Mouse (Mus musculus) embryonic facial prominence, embryonic 15.5 days (tissue): ENCODE measurements around the gene Rufy3. TPM values are rescaled to one million over a fixed set of nuclear protein-coding genes. Genes with fewer than 3 reads are reported as not detected.

Experiments used
- ATAC-seq: fragments of 200-750 bp; cut with Nextera tagmentation; 2 replicates; pipeline ENCODE4 v1.8.0; 2017; ENCODE audit warnings: low read depth, moderate TSS enrichment; ENCODE audit not compliant: insufficient number of reproducible peaks, low FRiP score, low TSS enrichment
- H3K27ac ChIP-seq: fragments of 300-500 bp; sonication (generic); replicated peaks from 2 replicates; pipeline ENCODE4 v1.5.1; 2015; ENCODE audit warnings: mild to moderate bottlenecking, inconsistent platforms
- H3K27me3 ChIP-seq: fragments of 300-500 bp; sonication (generic); 2 replicates; pipeline ENCODE4 v1.6.1; 2015; ENCODE audit warnings: inconsistent platforms
- H3K36me3 ChIP-seq: fragments of 300-500 bp; sonication (generic); 2 replicates; pipeline ENCODE4 v1.6.1; 2015; ENCODE audit warnings: mild to moderate bottlenecking, inconsistent platforms
- H3K4me1 ChIP-seq: fragments of 300-500 bp; sonication (generic); 2 replicates; pipeline ENCODE4 v1.6.1; 2015; ENCODE audit warnings: inconsistent platforms
- H3K4me2 ChIP-seq: fragments of 300-500 bp; sonication (generic); replicated peaks from 2 replicates; pipeline ENCODE4 v1.6.1; 2015; ENCODE audit warnings: mild to moderate bottlenecking, inconsistent platforms
- H3K4me3 ChIP-seq: fragments of 300-500 bp; sonication (generic); replicated peaks from 2 replicates; pipeline ENCODE4 v1.5.1; 2015; ENCODE audit warnings: mild to moderate bottlenecking, inconsistent platforms
- H3K9ac ChIP-seq: fragments of 300-500 bp; sonication (generic); 2 replicates; pipeline ENCODE4 v1.6.1; 2015; ENCODE audit warnings: inconsistent platforms
- H3K9me3 ChIP-seq: fragments of 300-500 bp; sonication (generic); replicated peaks from 2 replicates; pipeline ENCODE4 v1.6.1; 2016; ENCODE audit warnings: inconsistent platforms
- WGBS: fragments of 180-500 bp; shearing (Covaris S2); methylation state at CpG from one replicate; pipeline ENCODE4 v1.1.7; 2015; 5-methylcytosine and 5-hydroxymethylcytosine counted together
- polyA plus RNA-seq: library from polyadenylated mRNA; unstranded; fragments of >200 nt; fragmentation: Nextera tagmentation; extraction: Ambion mirVana; gene quantifications from 2 replicates; pipeline ENCODE4 v1.2.1, GENCODE M21; 2015

The Rufy3 gene
- polyA plus RNA-seq, 1 experiment from 2014 or later: 17.3 TPM

DNA sequence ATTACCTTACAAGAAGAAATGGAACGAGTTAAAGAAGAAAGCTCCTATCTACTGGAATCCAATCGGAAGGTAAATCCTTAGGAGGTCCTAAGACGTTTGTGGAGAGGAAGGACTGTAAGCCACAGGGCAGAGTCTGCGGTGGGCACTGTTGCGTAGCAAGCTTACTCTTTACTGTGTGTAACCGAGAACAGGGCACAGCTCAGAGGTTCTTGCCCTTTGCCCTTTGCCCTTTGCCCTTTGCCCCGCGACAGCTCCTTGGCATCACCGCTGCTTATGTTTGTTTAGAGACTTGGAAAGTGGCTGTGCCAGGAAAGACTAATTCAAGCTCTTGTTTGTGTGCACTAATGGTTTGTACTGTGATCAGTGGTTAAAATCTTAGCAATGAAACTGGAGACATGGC, 67.6 kb downstream of the Rufy3 start:
- peaks cover 62% of the 10 kb centered on the region for H3K36me3 ChIP-seq
- whole genome bisulfite sequencing: 69% methylated on average over 9 of the region's 9 CpGs
- ATAC-seq: no peak

GRCm38 (mm10) chr5:88634076-88634475, 69.2 kb downstream of the Rufy3 start:
- H3K36me3 ChIP-seq: peaks cover 49% of the 10 kb centered on the region

More for the DNA sequence above, 67.6 kb downstream of the Rufy3 start:
- H3K9me3 ChIP-seq: no peaks in the 10 kb centered on the region
- H3K4me1 ChIP-seq: no peaks in the 10 kb centered on the region
- H3K27me3 ChIP-seq: no peaks in the 10 kb centered on the region
- H3K9ac ChIP-seq: no peak overlapping the region
- H3K27ac ChIP-seq: no peak overlapping the region
- no peak overlapping the region for H3K4me2 ChIP-seq
- no peak overlapping the region for H3K4me3 ChIP-seq

GRCm38 (mm10) chr5:88642786-88643185, 77.9 kb downstream of the Rufy3 start:
- Histone ChIP-seq H3K9ac (no peak overlapping the region), H3K27ac (no peak overlapping the region), H3K9me3 (no peaks in the 10 kb centered on the region), H3K4me1 (no peaks in the 10 kb centered on the region), H3K36me3 (peaks cover 40% of the 10 kb centered on the region; the same call in 1 of the 2 replicates), H3K27me3 (no peaks in the 10 kb centered on the region), H3K4me2 (no peak overlapping the region), H3K4me3 (no peak overlapping the region)
- WGBS: 87% methylated on average over 9 of the region's 9 CpGs
- no peak for ATAC-seq

More at GRCm38 (mm10) chr5:88634076-88634475, 69.2 kb downstream of the Rufy3 start:
- Histone ChIP-seq H3K4me1 (no peaks in the 10 kb centered on the region), H3K4me2 (no peak overlapping the region), H3K27me3 (no peaks in the 10 kb centered on the region), H3K9ac (no peak overlapping the region), H3K4me3 (no peak overlapping the region), H3K9me3 (no peaks in the 10 kb centered on the region), H3K27ac (no peak overlapping the region)
- no peak for ATAC-seq
- 79% methylated on average over 5 of the region's 5 CpGs for WGBS

GRCm38 (mm10) chr5:88643491-88643890, 78.7 kb downstream of the Rufy3 start:
- H3K4me1 ChIP-seq: no peaks in the 10 kb centered on the region
- H3K9ac ChIP-seq: no peak overlapping the region
- 89% methylated on average over 9 of the region's 9 CpGs for WGBS
- no peaks in the 10 kb centered on the region for H3K27me3 ChIP-seq
- no peak overlapping the region for H3K4me3 ChIP-seq
- ATAC-seq: no peak
- H3K36me3 ChIP-seq: peaks cover 47% of the 10 kb centered on the region; the same call in 1 of the 2 replicates
- H3K4me2 ChIP-seq: no peak overlapping the region
- no peak overlapping the region for H3K27ac ChIP-seq
- no peaks in the 10 kb centered on the region for H3K9me3 ChIP-seq

GRCm38 (mm10) chr5:88644901-88645300, 80.1 kb downstream of the Rufy3 start:
- 76% methylated on average over 2 of the region's 2 CpGs for WGBS
- H3K4me3 ChIP-seq: no peak overlapping the region
- H3K4me2 ChIP-seq: no peak overlapping the region
- H3K27ac ChIP-seq: no peak overlapping the region
- H3K36me3 ChIP-seq: peaks cover 52% of the 10 kb centered on the region
- no peak for ATAC-seq
- no peaks in the 10 kb centered on the region for H3K9me3 ChIP-seq
- H3K9ac ChIP-seq: no peak overlapping the region
- H3K27me3 ChIP-seq: no peaks in the 10 kb centered on the region
- no peaks in the 10 kb centered on the region for H3K4me1 ChIP-seq

DNA sequence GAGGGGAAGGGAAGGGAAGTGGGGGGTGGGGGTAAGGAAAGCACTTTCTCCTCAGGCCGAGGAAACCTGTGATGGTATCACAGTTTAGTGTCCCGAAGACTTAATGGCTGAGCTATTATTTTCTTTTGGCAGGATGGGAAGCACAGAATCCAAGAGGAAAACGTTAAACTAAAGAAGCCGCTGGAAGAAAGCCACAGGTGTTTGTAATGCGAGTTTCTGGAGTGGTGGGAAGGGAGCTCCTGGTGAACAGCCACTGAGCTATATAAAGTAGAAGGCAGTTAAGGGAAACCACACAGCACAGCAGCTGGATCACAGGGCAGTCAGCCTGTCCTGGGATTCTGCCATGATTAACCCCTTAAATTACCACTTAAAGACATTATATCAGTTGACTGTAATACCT, 80.6 kb downstream of the Rufy3 start:
- 60% methylated on average over 5 of the region's 5 CpGs for WGBS
- ATAC-seq: no peak
- Histone ChIP-seq H3K9ac (no peak overlapping the region), H3K27me3 (no peaks in the 10 kb centered on the region), H3K27ac (no peak overlapping the region), H3K4me2 (no peak overlapping the region), H3K36me3 (peaks cover 56% of the 10 kb centered on the region), H3K4me3 (no peak overlapping the region), H3K9me3 (no peaks in the 10 kb centered on the region), H3K4me1 (no peaks in the 10 kb centered on the region)

- Histone ChIP-seq H3K27me3 (no peaks in the 10 kb centered on the region), H3K4me3 (no peak overlapping the region), H3K9ac (no peak overlapping the region), H3K9me3 (no peaks in the 10 kb centered on the region), H3K4me1 (no peaks in the 10 kb centered on the region), H3K27ac (no peak overlapping the region), H3K36me3 (peaks cover 63% of the 10 kb centered on the region), H3K4me2 (no peak overlapping the region)
- WGBS: 91% methylated on average over 17 of the region's 17 CpGs
- no peak for ATAC-seq
Measured at GRCm38 (mm10) chr5:88649250-88650173, 84.7 kb downstream of the Rufy3 start.

- H3K27me3 ChIP-seq: no peaks in the 10 kb centered on the region
- no peak overlapping the region for H3K27ac ChIP-seq
- no peaks in the 10 kb centered on the region for H3K9me3 ChIP-seq
- H3K4me3 ChIP-seq: no peak overlapping the region
- no peak for ATAC-seq
- no peaks in the 10 kb centered on the region for H3K4me1 ChIP-seq
- no peak overlapping the region for H3K4me2 ChIP-seq
- peaks cover 53% of the 10 kb centered on the region for H3K36me3 ChIP-seq
- 88% methylated on average over 5 of the region's 5 CpGs for WGBS
- H3K9ac ChIP-seq: no peak overlapping the region
Measured at GRCm38 (mm10) chr5:88652589-88652988, 87.7 kb downstream of the Rufy3 start.

DNA sequence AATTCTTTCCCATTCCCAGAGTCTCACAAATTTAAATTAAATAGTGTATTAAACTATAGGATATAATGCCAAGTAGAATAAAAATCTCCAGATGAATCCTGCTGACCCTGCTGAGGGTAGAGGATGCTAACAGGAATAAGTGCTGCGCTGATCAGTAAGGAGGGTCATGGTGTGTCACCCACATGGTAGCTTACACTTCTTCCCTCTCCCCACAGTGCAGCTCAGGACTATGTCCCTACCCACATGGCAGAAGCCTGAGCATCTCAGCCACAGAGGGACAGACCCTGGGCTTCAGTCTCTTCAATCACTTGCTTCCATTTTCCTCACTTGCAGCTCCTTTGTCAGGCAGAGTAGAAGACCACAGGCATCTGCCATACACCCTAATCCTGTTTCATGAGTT, 93.0 kb downstream of the Rufy3 start:
- peaks cover 46% of the 10 kb centered on the region for H3K36me3 ChIP-seq
- WGBS: 96% methylated on average over 1 of the region's 1 CpGs
- no peak for ATAC-seq

GRCm38 (mm10) chr5:88663151-88663550, 98.3 kb downstream of the Rufy3 start:
- WGBS: 86% methylated on average over 3 of the region's 3 CpGs

More for the DNA sequence above, 93.0 kb downstream of the Rufy3 start:
- no peak overlapping the region for H3K4me2 ChIP-seq
- H3K4me1 ChIP-seq: no peaks in the 10 kb centered on the region
- no peak overlapping the region for H3K27ac ChIP-seq
- H3K9ac ChIP-seq: no peak overlapping the region
- no peaks in the 10 kb centered on the region for H3K27me3 ChIP-seq
- H3K9me3 ChIP-seq: no peaks in the 10 kb centered on the region
- no peak overlapping the region for H3K4me3 ChIP-seq

DNA sequence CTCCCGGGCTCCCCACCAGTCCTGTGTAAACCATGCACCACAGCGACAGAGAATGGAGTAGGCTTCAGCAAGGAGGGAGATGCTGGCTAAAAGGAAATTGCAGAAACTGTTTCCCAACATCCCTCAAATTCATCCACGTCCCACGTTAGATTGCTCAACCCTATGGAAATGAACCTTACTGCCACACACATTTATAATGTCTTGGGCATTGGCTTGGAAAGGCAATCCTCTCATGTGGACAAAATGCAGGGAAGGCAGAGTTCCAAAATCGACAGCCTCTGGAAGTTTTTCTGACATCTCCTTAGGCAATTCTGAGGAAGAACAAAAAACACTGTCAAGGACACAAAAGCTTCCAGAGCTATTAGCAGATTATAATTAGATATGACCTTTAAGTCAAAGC, 99.0 kb downstream of the Rufy3 start:
- 82% methylated on average over 5 of the region's 5 CpGs for WGBS
- Histone ChIP-seq H3K36me3 (peaks cover 82% of the 10 kb centered on the region), H3K4me3 (no peak overlapping the region)

More at GRCm38 (mm10) chr5:88663151-88663550, 98.3 kb downstream of the Rufy3 start:
- H3K27ac ChIP-seq: no peak overlapping the region
- ATAC-seq: no peak
- H3K9me3 ChIP-seq: no peaks in the 10 kb centered on the region
- no peak overlapping the region for H3K4me2 ChIP-seq
- H3K36me3 ChIP-seq: peaks cover 83% of the 10 kb centered on the region
- H3K27me3 ChIP-seq: no peaks in the 10 kb centered on the region
- no peaks in the 10 kb centered on the region for H3K4me1 ChIP-seq
- H3K9ac ChIP-seq: no peak overlapping the region
- H3K4me3 ChIP-seq: no peak overlapping the region

More for the DNA sequence above, 99.0 kb downstream of the Rufy3 start:
- Histone ChIP-seq H3K4me2 (no peak overlapping the region), H3K9me3 (no peaks in the 10 kb centered on the region), H3K27me3 (no peaks in the 10 kb centered on the region), H3K9ac (no peak overlapping the region), H3K4me1 (no peaks in the 10 kb centered on the region), H3K27ac (no peak overlapping the region)
- no peak for ATAC-seq
